Mouse (Mus musculus): ENCODE data around the gene Smc1b. TPM values are rescaled to one million over a fixed set of nuclear protein-coding genes. Genes with fewer than 3 reads are reported as not detected.
"Not testable (repeated sequence)": the region's sequence is repeated elsewhere in the genome, so short reads cannot be mapped to it uniquely, and the experiment has no call there.

Gene Smc1b
- polyA plus RNA-seq, 1 experiment from 2014 or later, result not detected

GRCm38 (mm10) chr15:85049758-85050157 is 82.0 kb downstream of the Smc1b start:
- H3K79me2 ChIP-seq (ENCODE audit: inconsistent target), result no peaks in the 10 kb centered on the region
- 100% methylated on average over 1 of the region's 1 CpGs for WGBS (ENCODE audit: missing documents)
- peaks cover 34% of the 10 kb centered on the region; the same call in 1 of the 2 replicates for H3K36me3 ChIP-seq (ENCODE audit: inconsistent target)
- no peak overlapping the region for H3K4me3 ChIP-seq (ENCODE audit: inconsistent target)
- H3K27ac ChIP-seq, result no peak overlapping the region

- 87% methylated on average over 4 of the region's 4 CpGs for WGBS (ENCODE audit: missing documents)
- peaks cover 22% of the 10 kb centered on the region; the same call in 1 of the 2 replicates for H3K36me3 ChIP-seq (ENCODE audit: inconsistent target)
These were observed 83.9 kb downstream of the Smc1b start for GRCm38 (mm10) chr15:85047865-85048264.

GRCm38 (mm10) chr15:85046230-85046950 is 85.4 kb downstream of the Smc1b start:
- H3K4me3 ChIP-seq (ENCODE audit: inconsistent target), result no peak overlapping the region
- peaks cover 13% of the 10 kb centered on the region; the same call in 1 of the 2 replicates for H3K36me3 ChIP-seq (ENCODE audit: inconsistent target)
- H3K79me2 ChIP-seq (ENCODE audit: inconsistent target), result peaks cover 12% of the 10 kb centered on the region
- 98% methylated on average over 11 of the region's 14 CpGs for WGBS (ENCODE audit: missing documents)
- H3K27ac ChIP-seq, result no peak overlapping the region

More at GRCm38 (mm10) chr15:85047865-85048264, 83.9 kb downstream of the Smc1b start:
- H3K4me3 ChIP-seq (ENCODE audit: inconsistent target), result no peak overlapping the region
- H3K79me2 ChIP-seq (ENCODE audit: inconsistent target), result peaks cover 12% of the 10 kb centered on the region
- no peak overlapping the region for H3K27ac ChIP-seq

GRCm38 (mm10) chr15:85043761-85044160 is 88.0 kb downstream of the Smc1b start:
- Histone ChIP-seq H3K4me3 (ENCODE audit: inconsistent target) (no peak overlapping the region), H3K27ac (no peak overlapping the region), H3K36me3 (ENCODE audit: inconsistent target) (peaks cover 4% of the 10 kb centered on the region; the same call in 1 of the 2 replicates), H3K79me2 (ENCODE audit: inconsistent target) (peaks cover 12% of the 10 kb centered on the region)
- WGBS (ENCODE audit: missing documents), result 98% methylated on average over 4 of the region's 5 CpGs

- Histone ChIP-seq H3K4me3 (ENCODE audit: inconsistent target) (no peak overlapping the region), H3K79me2 (ENCODE audit: inconsistent target) (peaks cover 17% of the 10 kb centered on the region), H3K27ac (0 out of 2 replicates have a peak overlapping the region, but pooled peaks have one; percentile 10), H3K36me3 (ENCODE audit: inconsistent target) (no peaks in the 10 kb centered on the region)
- 72% methylated on average over 5 of the region's 5 CpGs for whole genome bisulfite sequencing (ENCODE audit: missing documents)
These were observed 88.6 kb downstream of the Smc1b start for GRCm38 (mm10) chr15:85043116-85043515.

GRCm38 (mm10) chr15:85042361-85042954 is 89.3 kb downstream of the Smc1b start:
- H3K4me3 ChIP-seq (ENCODE audit: inconsistent target), result no peak overlapping the region
- peaks cover 18% of the 10 kb centered on the region for H3K79me2 ChIP-seq (ENCODE audit: inconsistent target)
- H3K36me3 ChIP-seq (ENCODE audit: inconsistent target), result no peaks in the 10 kb centered on the region
- H3K27ac ChIP-seq, result peak overlapping the region; percentile 14; the same call in 1 of the 2 replicates
- WGBS (ENCODE audit: missing documents), result 34% methylated on average over 4 of the region's 4 CpGs

- Histone ChIP-seq H3K36me3 (ENCODE audit: inconsistent target) (no peaks in the 10 kb centered on the region), H3K4me3 (ENCODE audit: inconsistent target) (no peak overlapping the region), H3K27ac (no peak overlapping the region), H3K79me2 (ENCODE audit: inconsistent target) (peaks cover 18% of the 10 kb centered on the region)
- 83% methylated on average over 10 of the region's 10 CpGs for WGBS (ENCODE audit: missing documents)
These were observed 90.1 kb downstream of the Smc1b start for GRCm38 (mm10) chr15:85041546-85042225.

GRCm38 (mm10) chr15:85037343-85037690 is 94.4 kb downstream of the Smc1b start:
- Histone ChIP-seq H3K4me3 (ENCODE audit: inconsistent target) (peak overlapping the region; percentile 74), H3K79me2 (ENCODE audit: inconsistent target) (peaks cover 6% of the 10 kb centered on the region; the same call in 1 of the 2 replicates), H3K36me3 (ENCODE audit: inconsistent target) (no peaks in the 10 kb centered on the region), H3K27ac (no peak overlapping the region)
- 2% methylated on average over 8 of the region's 8 CpGs for WGBS (ENCODE audit: missing documents)

- no peaks in the 10 kb centered on the region for H3K36me3 ChIP-seq (ENCODE audit: inconsistent target)
- peaks cover 6% of the 10 kb centered on the region; the same call in 1 of the 2 replicates for H3K79me2 ChIP-seq (ENCODE audit: inconsistent target)
- H3K4me3 ChIP-seq (ENCODE audit: inconsistent target), result peak overlapping the region; percentile 74
- H3K27ac ChIP-seq, result peak overlapping the region; percentile 55
- under 1% methylated on average over 57 of the region's 75 CpGs for WGBS (ENCODE audit: missing documents)
These were observed 95.0 kb downstream of the Smc1b start for GRCm38 (mm10) chr15:85036566-85037342.

- H3K27ac ChIP-seq; H3K79me2 ChIP-seq (ENCODE audit: inconsistent target); H3K36me3 ChIP-seq (ENCODE audit: inconsistent target); H3K4me3 ChIP-seq (ENCODE audit: inconsistent target): not testable (repeated sequence)
- WGBS (ENCODE audit: missing documents), result 71% methylated on average over 5 of the region's 7 CpGs
These were observed 97.8 kb downstream of the Smc1b start for GRCm38 (mm10) chr15:85033916-85034315.

- Histone ChIP-seq H3K4me3 (ENCODE audit: inconsistent target) (no peak overlapping the region), H3K79me2 (ENCODE audit: inconsistent target) (no peaks in the 10 kb centered on the region), H3K27ac (no peak overlapping the region), H3K36me3 (ENCODE audit: inconsistent target) (no peaks in the 10 kb centered on the region)
- WGBS (ENCODE audit: missing documents), result 90% methylated on average over 3 of the region's 3 CpGs
These were observed 99.9 kb downstream of the Smc1b start for GRCm38 (mm10) chr15:85031866-85032265.

- H3K79me2 ChIP-seq (ENCODE audit: inconsistent target); H3K36me3 ChIP-seq (ENCODE audit: inconsistent target); H3K27ac ChIP-seq; H3K4me3 ChIP-seq (ENCODE audit: inconsistent target): not testable (repeated sequence)
- WGBS (ENCODE audit: missing documents), result 100% methylated on average over 1 of the region's 1 CpGs
These were observed 101.1 kb downstream of the Smc1b start for GRCm38 (mm10) chr15:85030643-85031042.

- H3K36me3 ChIP-seq (ENCODE audit: inconsistent target); H3K4me3 ChIP-seq (ENCODE audit: inconsistent target); H3K27ac ChIP-seq; H3K79me2 ChIP-seq (ENCODE audit: inconsistent target): not testable (repeated sequence)
- WGBS (ENCODE audit: missing documents), result 77% methylated on average over 1 of the region's 1 CpGs
These were observed 103.1 kb downstream of the Smc1b start, which contains the start of gene Fam118a for GRCm38 (mm10) chr15:85028648-85029047. Fam118a (plus strand) TSS chr15:85028948.

GRCm38 (mm10) chr15:85027740-85028139 is 104.0 kb downstream of the Smc1b start:
- no peak overlapping the region for H3K27ac ChIP-seq
- H3K79me2 ChIP-seq (ENCODE audit: inconsistent target), result no peaks in the 10 kb centered on the region
- WGBS (ENCODE audit: missing documents), result 87% methylated on average over 4 of the region's 4 CpGs
- H3K36me3 ChIP-seq (ENCODE audit: inconsistent target), result no peaks in the 10 kb centered on the region
- no peak overlapping the region for H3K4me3 ChIP-seq (ENCODE audit: inconsistent target)
